Mouse (Mus musculus) gastrocnemius, postnatal 14 days (tissue): ENCODE measurements around the gene Tarsl2. TPM values are rescaled to one million over a fixed set of nuclear protein-coding genes. Genes with fewer than 3 reads are reported as not detected.

Experiments
- DNase-seq: peaks from one replicate; pipeline ENCODE4 v3.0.0; 2021; ENCODE audit warnings: mixed read lengths
- intact Hi-C: fragments of 180-260 bp; cut with DNase I; formaldehyde crosslinking; loops from one replicate; pipeline ENCODE4 v1.15.1; 2025; ENCODE audit warnings: low total_unique reads
- long read RNA-seq, 2 experiments: library from polyadenylated mRNA; stranded (forward); transcript quantifications; one replicate each; pipeline ENCODE4 v2.0.0; 2021
- total RNA-seq, 2 experiments: library from RNA; stranded (reverse); gene quantifications; 2 replicates each; pipeline ENCODE4 v1.2.3; 2021

Tarsl2 gene
- total RNA-seq = 10 to 100 TPM; 39.0 to 41.0 TPM
- long read RNA-seq, experiment 1, transcript Tarsl2-201 (19 exons, 3,192 nt) = major isoform, 13 of 20 reads
- long read RNA-seq, experiment 1, partial matches to known transcripts = 7 of 20 reads
- long read RNA-seq, experiment 1, other reads (novel, unspliced or antisense) = 0 of 20 reads
- long read RNA-seq, experiment 2, transcript Tarsl2-201 (19 exons, 3,192 nt) = major isoform, 16 of 26 reads
- long read RNA-seq, experiment 2, partial matches to known transcripts = 10 of 26 reads
- long read RNA-seq, experiment 2, other reads (novel, unspliced or antisense) = 0 of 26 reads

DNA sequence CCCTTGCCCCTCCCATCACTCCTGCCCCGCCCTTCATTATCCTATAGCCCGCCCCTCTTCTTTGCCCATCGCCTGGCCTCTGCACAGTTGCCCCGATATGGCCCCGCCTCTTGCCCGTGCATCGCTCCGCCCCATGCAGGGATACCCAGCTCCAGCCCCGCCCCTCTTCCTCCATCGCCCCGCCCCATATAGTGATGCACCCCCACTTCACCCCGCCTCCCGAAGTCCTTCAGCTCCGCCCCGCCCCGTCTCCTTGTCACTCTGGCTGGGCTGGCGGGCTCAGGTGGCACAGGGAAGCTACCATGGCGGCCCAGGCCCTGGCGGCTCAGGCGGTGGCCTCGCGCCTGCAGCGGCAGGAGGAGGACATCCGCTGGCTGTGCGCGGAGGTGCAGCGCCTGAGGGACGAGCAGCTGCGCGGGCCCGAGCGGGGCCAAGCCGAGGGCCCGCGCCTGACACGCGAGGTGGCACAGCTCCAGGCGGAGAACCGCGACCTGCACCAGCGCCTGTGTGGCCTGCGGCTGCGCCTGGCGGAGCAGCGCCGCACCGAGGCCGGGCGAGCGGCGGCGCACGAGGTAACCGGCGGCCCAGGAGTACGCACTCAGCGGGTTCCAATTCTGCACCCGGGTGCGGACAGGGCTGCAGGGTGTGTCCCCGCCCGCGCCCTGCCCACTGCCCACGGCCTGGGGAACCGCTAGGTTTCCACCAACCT is at the start of gene Tarsl2:
TSS of gene Tarsl2 (plus strand) at position 256 of the 709 bp plus-strand sequence.
- peak; percentile 94 for DNase-seq
- intact Hi-C loops = loop anchor here (10.0 kb wide), 1 partner anchor 330 kb away; no protein-coding TSS in a partner anchor

DNA sequence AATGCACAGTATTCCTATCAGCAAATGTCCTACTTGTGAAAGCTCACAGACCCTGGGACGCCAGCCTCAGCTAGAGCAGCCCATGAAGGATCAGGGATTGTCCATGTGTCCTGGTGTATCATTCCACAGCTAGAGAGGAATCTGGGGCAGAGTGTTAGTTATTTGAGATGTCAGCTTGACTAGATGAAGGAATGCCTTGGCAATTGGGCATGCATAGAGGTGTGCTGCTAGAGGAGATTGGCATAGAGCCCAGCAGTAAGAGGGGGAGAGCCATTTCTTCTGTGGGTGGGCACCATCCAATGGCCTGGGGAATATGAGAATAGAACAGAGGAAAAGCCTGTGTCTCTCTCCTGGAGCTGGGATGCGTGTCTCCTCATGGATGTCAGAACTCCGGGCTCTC is 38.6 kb upstream of the Tarsl2 start:
- DNase-seq = no peak
- intact Hi-C loops = no loop called here

DNA sequence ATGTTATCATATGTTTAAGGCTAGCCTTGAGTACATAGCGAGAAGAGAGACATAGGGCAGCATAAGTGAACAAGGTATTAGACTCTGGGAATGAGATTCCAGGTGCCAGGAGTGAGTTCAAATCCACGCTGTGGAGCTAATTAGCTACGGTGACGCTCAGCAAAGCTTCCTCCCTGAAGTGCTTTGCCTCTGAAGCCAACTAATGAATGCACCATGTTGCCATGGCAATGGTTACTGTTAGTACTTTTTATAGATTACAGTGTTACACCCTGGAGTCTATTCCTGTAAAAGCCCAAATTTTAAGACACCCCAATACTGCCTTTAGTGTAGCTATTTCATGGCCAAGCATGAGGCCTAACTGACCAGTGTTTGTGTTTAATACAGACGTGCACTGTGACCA is 37.7 kb upstream of the Tarsl2 start:
- DNase-seq = no peak
- intact Hi-C loops = no loop called here

DNA sequence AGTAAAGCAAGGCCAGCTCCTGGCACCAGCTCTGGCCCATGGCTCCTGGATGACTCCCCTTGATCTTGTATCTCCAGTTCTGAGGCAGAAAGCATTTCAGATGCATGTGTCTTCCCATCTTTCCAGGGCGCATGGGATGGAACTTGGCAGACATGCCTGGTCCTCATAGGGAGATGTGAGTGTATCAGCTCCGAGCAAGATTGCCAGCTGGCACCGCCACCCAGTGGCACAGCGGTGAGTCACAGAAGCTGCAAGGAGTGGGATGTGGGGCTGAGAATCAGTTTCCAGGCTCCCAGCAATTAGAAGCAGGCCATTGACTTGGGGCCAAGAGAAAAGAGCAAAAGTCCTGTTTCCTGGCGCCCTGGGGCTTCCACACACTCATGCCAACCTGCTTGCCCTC is 34.5 kb upstream of the Tarsl2 start:
- DNase-seq = peak; percentile 15

DNA sequence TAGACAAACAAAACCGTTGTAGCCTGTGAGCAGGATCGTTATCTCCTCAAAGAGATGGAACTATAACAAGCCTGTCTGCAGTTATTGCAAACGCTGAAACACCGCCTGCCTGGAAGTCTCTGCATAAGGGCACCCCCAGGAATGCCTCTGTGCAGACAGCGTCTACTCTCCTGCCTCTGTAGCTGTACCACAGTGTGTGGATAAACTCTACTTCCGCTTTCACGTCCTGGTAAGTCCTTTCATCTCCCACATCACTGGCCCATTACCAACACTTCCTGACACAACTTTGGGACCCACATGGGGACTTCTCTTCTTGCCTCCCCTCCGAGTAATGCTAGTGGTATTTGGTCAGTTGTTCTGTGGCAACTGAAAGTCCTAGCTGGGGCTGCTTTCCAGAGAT is 34.0 kb upstream of the Tarsl2 start:
- intact Hi-C loops = no loop called here
- DNase-seq = no peak

More for the DNA sequence above, 34.5 kb upstream of the Tarsl2 start:
- intact Hi-C loops = no loop called here

DNA sequence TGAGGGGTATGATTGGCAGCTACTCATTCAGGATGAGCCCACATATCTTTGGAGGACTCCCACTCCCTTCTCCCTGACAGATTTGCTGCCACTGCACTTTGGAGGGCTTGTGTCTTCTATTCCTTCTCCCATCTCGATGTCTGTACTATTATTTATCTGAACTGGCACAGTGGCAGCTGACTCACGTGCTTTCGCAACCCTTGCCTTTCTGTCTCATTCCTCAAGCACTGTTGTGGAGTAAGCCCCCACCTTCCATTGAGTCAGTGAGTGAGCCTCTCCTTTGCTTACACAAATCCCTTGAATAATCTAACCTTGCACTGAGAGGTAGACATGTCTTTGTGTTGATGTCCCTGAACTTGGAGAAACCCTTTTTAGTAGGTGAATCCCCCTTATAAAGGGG is 33.4 kb upstream of the Tarsl2 start:
- intact Hi-C loops = no loop called here

DNA sequence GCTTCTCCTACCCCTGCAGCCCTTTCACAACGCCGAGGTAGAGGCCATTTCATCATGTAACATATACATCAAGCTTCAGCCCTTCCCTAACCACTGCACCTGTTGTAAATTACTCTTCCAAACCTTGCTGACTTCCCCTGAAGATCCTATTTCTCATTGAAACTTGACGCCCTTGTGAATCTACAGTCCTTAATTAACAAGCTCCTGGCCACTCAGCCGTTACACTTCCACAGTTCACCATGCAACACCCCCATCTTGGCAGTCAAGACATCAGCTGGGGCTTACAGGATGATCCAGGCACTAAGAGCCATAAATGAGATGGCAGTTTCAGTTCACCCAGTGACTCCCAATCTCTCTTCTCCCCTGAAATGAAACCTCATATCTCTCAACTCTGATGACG is 31.0 kb upstream of the Tarsl2 start:
- intact Hi-C loops = no loop called here
- no peak for DNase-seq

More for the DNA sequence above, 33.4 kb upstream of the Tarsl2 start:
- no peak for DNase-seq

DNA sequence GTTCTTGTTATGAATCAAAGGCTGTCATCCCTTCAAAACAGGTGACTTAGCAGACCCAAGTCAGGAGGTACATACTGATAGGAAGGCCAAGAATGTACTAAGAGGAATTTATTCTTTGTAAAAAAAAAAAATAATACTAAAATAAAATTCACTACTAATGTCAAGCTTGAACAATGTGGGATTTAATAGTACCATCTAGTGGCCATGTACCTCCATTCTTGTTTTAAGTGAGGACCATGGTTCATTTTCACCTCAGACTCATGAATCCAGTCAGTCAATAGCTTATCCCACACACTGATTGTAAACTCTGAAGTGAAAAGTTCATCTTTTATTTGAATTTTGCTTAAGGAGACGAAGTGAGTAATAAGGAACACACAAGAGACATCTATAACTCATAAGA is 25.9 kb upstream of the Tarsl2 start:
- no peak for DNase-seq
- intact Hi-C loops = no loop called here

DNA sequence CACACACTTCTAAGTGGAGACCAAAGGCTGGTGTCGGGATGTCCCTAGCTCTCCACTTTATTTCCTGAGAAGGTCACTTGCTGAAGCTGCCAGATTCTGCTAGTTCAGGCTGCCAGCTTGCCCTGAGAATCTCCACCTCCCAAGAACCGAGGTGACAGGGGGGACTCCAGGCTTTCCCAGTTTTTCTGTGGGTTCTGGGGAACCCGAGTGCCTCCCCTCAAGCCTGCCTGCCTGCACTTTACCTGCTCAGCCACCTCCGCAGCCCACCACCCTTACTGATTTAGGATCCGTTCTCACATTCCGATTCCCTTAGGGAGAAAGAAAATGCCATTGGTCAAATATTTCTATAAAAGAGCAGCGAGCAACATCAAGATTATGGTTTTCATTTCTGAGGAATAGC is 24.0 kb upstream of the Tarsl2 start:
- no peak for DNase-seq
- intact Hi-C loops = no loop called here

DNA sequence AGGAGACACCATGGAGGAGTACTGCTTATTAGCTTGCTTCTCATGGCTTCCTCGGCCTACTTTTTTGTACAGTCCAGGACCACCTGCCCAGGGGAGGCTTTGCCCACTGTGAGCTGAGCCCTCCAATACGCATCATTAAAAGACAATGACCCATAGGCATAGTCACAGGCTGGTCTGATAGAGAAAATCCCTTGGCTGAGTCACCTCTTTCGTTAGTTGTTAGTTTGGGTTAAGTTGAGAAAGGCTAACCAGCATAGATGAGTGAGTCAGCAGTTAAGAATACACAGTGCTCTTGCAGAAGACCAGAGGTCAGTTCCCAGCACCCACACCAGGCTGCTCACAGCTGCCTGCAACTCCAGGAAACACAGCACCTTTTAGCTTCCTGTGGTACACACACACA is 21.4 kb upstream of the Tarsl2 start:
- DNase-seq = no peak
- intact Hi-C loops = no loop called here

DNA sequence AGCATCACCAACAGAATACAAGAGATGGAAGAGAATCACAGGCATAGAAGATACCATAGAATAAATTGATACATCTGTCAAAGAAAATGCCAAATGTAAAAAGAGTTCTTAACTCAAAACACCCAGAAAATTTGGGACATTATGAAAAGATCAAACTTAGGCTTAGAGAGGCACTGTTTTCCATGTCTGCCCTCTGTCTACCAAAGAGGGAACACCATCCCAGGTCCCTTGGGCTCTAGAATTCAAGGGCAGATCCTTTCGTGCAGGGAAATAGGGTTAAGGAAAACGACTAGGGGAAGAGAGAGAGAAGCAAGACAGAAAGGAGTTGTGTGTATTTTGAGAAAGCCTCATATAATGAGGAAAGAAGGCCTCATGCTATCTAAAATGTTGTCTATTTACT is 19.2 kb upstream of the Tarsl2 start:
- intact Hi-C loops = no loop called here
- DNase-seq = no peak

DNA sequence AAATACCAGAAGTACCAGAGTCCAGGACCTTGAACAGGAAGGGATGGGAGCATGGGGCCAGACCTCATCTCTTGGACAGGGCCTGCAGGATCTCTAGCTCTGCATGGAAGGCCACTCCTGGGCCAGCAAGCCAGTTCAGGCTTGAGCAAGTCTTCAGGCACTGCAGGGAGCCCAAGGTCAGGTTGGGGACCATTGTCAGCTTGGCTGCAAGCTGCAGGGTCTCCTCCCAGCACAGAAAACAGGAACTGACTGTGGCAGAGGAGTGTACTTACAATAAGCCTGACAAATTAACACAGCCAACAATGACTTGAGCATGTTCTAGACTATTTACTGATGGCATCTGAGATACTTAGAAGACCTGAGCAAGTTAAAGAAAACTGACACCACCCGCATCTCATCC is 14.9 kb upstream of the Tarsl2 start:
- DNase-seq = no peak
- intact Hi-C loops = no loop called here

DNA sequence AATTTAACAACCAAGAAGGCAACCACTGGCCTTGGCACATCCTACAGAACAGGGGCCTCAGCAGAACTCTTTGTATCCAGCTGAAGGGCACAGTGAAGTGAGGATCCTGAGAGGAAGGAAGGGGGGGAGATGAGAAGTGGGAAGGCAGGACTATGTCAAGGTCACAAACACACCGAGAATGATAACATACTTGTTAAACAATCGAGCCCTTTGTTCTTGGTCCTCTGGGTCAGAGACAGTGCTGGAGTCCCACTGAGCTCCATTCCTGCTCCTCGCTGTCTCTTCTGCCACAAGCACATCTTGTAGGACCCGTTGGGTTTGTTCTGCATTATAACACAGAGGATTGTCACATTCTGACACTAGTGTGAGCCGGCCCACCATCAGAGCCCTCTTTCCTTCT is 14.0 kb upstream of the Tarsl2 start:
- intact Hi-C loops = no loop called here
- no peak for DNase-seq

DNA sequence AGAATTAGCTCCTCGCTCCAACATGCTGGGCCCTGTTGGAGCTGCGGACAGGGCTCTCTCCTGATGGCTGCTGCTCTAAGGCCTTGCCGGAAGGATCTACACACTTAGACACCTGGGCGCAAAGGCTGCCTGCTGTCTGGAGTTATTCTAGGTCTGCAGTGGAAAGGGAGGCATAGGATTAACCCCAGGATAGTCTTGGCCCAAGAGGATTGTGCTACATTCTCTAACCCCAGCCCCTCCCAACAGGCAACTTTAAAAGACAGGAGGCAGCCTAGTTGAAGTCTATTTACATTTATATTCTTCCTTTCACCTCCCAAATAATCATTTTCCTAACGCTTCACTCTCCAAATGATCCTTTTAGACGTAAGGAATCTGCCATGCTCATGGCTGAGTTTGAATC is 8.9 kb upstream of the Tarsl2 start:
- intact Hi-C loops = no loop called here
- no peak for DNase-seq

DNA sequence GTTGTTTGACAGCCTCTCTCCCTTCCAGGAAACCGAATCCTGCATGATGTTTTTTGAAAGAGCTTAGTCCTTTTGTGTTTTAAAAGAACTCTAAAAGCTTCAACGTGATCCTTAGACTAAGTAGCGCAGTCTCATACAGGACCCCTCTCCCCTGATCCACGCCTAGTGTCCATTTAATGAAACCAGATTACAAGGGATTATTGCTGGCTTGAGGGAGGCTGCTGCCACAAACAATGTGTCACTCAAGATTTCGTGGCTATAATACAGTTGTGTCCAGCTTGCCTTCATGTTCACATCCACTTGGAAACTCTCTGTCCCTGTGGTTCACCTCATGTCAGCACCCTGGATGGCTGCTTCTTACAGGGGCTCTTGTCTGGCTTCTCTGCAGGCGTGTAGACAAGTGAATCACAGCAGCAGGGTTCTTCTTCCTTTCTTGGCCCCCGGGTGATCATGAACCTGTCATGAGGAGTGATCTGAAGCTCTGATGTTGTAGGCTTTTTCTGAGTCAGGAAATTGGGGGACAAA is 8.3 kb upstream of the Tarsl2 start:
- intact Hi-C loops = no loop called here
- no peak for DNase-seq

DNA sequence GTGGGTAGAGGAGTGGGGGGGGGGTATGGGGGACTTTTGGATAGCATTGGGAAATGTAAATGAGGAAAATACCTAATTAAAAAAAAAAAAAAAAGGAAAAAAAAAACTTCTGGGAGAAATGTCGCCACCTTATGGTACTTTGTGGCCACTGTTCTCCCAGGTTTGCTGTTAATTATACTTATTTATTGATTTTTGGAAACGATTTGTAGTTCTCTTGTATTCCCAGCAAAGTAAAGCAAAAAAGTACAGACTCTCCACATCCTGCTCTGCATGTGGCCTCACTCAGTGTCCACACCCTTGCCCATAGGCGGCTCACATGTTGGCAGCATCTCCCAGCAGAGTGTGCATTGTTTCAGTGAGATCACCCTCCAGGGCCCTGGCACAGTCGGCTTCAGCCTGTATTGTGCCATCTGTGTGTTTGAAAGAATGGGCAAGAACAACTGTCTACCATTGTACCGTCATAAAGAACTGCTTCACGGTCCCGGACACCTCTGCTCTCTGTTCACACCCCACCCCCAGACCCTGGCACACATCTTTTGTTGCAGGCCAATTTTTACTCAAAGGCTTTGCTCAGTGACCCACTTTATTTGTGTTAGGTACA is 6.4 kb upstream of the Tarsl2 start:
- intact Hi-C loops = no loop called here
- no peak for DNase-seq

DNA sequence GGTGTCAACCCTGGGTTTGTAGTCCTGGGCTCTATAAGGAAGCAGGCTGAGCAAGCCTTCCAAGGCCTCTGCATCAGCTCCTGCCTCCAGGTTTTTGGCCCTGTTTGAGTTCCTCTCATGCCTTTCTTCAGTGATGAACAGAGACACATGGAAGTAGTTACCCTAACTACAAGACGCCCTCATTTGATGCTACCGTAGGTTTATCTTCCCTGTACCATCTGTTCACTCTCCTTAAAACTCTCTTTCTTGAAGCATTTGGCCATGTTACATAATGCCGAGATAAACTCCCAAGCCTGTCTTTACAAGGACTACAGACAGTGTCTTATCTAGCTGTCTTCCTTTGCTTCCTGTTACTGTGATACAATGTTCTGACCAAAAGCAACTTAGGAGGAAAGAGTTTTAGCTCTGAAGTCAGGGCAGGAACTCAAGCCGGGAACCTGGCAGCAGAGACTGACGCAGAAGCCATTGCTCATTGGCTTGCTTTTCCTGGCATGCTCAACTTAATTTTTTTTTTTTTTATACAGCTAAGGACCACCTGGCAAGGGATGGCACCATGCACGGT is 4.8 kb upstream of the Tarsl2 start:
- intact Hi-C loops = loop anchor here (10.0 kb wide), 1 partner anchor 325 kb away; no protein-coding TSS in a partner anchor
- DNase-seq = no peak

DNA sequence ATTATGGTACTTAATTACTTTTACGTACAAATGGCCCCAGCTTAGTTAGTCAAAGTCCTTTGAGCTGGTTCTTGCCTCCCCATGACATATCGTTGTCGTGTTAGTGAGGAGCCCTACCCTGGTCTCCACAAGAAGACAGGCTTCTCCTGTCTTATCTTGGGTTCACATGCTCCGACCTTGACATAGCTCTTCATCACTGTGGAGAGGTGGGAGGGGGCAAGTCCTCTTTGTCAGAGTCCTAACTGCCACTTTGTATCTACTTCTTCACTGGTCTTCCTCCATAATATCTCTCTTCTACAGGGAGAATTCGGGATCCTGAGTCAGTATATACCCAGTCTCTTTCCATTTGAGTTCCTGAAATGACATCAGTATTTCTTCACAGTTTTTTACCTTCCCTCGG is 4.0 kb upstream of the Tarsl2 start:
- intact Hi-C loops = loop anchor here (10.0 kb wide), 1 partner anchor 326 kb away; no protein-coding TSS in a partner anchor
- no peak for DNase-seq

DNA sequence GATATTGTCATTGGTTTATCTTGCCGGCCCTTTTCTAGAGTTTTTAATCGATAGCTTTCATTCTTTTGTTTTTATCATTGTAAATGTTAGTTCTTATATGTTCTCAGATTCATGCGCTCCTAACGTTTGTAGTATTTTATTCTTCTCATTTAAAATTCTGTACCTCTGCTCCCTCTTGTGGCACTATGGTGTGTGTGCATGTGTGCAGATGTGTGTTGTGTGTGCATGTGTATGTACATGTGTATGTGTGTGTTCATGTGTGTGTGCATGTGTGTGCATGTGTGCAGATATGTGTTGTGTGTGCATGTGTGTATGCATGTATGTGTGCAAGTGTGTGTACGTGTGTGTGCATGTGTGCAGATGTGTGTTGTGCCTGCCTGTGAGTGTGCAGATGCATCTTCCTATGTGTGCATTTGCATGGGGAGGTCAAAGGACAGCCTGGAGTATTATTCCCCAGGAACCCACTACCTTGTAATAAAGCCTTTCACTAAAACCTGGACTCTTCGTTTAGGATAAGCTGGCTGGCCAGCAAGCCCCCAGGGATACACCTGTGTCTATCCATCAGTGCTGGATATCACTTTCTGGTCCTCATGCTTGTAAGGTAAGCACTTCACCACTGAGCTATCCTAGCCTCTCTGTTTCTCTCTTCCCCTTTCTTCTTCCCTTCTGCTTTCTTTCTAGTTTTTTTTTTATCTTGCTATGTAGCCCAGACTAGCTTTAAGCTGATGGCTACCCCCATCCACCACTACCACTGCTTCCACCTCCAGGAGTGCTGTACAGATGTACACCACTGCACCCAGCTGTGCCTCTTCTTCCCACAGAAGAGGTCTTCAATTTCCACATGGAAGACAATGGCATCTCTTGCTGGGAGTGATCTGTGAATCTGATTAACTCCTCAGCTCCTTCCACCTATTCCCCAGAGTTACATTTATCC is 2.1 kb upstream of the Tarsl2 start:
- intact Hi-C loops = loop anchor here (10.0 kb wide), 1 partner anchor 328 kb away; no protein-coding TSS in a partner anchor
- DNase-seq = no peak
